Mouse (Mus musculus) forebrain, embryonic 11.5 days (tissue): ENCODE data around the gene Tspyl1. TPM values are rescaled to one million over a fixed set of nuclear protein-coding genes. Genes with fewer than 3 reads are reported as not detected.
A peak's percentile ranks its signal among the peaks of the same experiment; 100 is the strongest.
"Not testable (repeated sequence)": the region's sequence is repeated elsewhere in the genome, so short reads cannot be mapped to it uniquely, and the experiment has no call there.

ENCODE experiments used
- ATAC-seq: fragments of 200-750 bp; cut with Nextera tagmentation; replicated peaks from 2 replicates; pipeline ENCODE4 v1.8.0; 2017; ENCODE audit warnings: moderate TSS enrichment; ENCODE audit not compliant: low FRiP score
- DNase-seq: peaks from one replicate; pipeline ENCODE4 v3.0.0-alpha.2; 2017; ENCODE audit warnings: low spot score
- H3K27ac ChIP-seq: fragments of 300-500 bp; sonication (generic); 2 replicates; pipeline ENCODE4 v1.5.1; 2014; ENCODE audit warnings: low read depth, low read length
- H3K27me3 ChIP-seq: fragments of 300-500 bp; sonication (generic); 2 replicates; pipeline ENCODE4 v1.6.1; 2014; ENCODE audit warnings: mild to moderate bottlenecking, low read length, mixed read lengths; ENCODE audit not compliant: control insufficient read depth, insufficient read depth
- H3K36me3 ChIP-seq: fragments of 300-500 bp; sonication (generic); 2 replicates; pipeline ENCODE4 v1.6.1; 2014; ENCODE audit warnings: mild to moderate bottlenecking, low read length, moderate library complexity, mixed read lengths; ENCODE audit not compliant: control insufficient read depth, insufficient read depth
- H3K4me1 ChIP-seq: fragments of 300-500 bp; sonication (generic); replicated peaks from 2 replicates; pipeline ENCODE4 v1.6.1; 2014; ENCODE audit warnings: low read length, mixed read lengths; ENCODE audit not compliant: control insufficient read depth, insufficient read depth
- H3K4me2 ChIP-seq: fragments of 300-500 bp; sonication (generic); 2 replicates; pipeline ENCODE4 v1.6.1; 2014; ENCODE audit warnings: low read depth, mild to moderate bottlenecking, low read length, moderate library complexity, mixed read lengths; ENCODE audit not compliant: severe bottlenecking
- H3K4me3 ChIP-seq: fragments of 300-500 bp; sonication (generic); 2 replicates; pipeline ENCODE4 v1.5.1; 2014; ENCODE audit warnings: low read depth, low read length
- H3K9ac ChIP-seq: fragments of 300-500 bp; sonication (generic); 2 replicates; pipeline ENCODE4 v1.6.1; 2014; ENCODE audit warnings: low read length
- H3K9me3 ChIP-seq: fragments of 300-500 bp; sonication (generic); 2 replicates; pipeline ENCODE4 v1.6.1; 2016; ENCODE audit warnings: low read length, mixed read lengths; ENCODE audit not compliant: control insufficient read depth
- WGBS: fragments of 180-500 bp; shearing (Covaris S2); extraction: QIAGEN DNeasy Blood & Tissue Kit; methylation state at CpG from one replicate; pipeline ENCODE4 v1.1.7; 2014; 5-methylcytosine and 5-hydroxymethylcytosine counted together
- polyA plus RNA-seq: library from polyadenylated mRNA; unstranded; fragments of >200 nt; fragmentation: Nextera tagmentation; extraction: Ambion mirVana; gene quantifications from 2 replicates; pipeline ENCODE4 v1.2.1, GENCODE M21; 2014

Gene Tspyl1
- polyA plus RNA-seq, 1 experiment from 2014 or later: 68.6 TPM

DNA sequence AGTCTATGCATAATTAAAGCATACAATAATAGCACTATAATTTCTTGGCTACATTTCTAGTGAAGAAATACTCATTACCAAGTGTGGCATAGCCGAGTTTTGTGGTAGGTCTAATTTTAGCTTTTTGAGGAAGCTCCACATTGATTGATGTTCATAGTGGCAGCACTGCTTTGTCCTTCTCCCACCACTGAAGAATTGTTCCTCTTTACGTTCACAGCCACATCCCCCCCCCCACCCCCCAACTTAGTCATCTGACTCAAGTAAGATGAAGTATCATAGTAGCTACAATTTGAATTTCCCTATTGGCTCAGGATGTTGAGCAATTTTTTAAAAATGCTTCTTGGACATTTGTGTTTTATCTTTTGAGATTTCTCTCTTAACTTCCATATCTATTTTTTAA is 32.4 kb upstream of the Tspyl1 start:
- Histone ChIP-seq H3K36me3 (no peaks in the 10 kb centered on the region), H3K27ac (no peak overlapping the region), H3K9ac (no peak overlapping the region), H3K9me3 (no peaks in the 10 kb centered on the region), H3K4me1 (no peaks in the 10 kb centered on the region), H3K4me3 (no peak overlapping the region), H3K4me2 (no peak overlapping the region), H3K27me3 (no peaks in the 10 kb centered on the region)
- no peak for DNase-seq
- ATAC-seq: no peak
- WGBS: 76% methylated on average over 2 of the region's 2 CpGs

DNA sequence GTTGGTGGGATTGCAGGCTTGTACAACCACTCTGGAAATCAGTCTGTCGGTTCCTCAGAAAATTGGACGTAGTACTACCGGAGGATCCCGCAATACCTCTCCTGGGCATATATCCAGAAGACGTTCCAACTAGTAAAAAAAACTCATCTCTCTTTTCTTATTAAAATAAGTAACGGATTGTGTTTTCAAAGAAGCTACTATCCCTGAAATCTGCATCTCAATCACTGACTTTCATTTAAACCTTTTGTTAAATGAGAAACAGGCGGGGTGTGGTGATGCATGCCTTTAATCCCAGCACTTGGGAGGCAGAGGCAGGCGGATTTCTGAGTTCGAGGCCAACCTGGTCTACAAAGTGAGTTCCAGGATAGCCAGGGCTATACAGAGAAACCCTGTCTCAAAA is 29.2 kb upstream of the Tspyl1 start:
- not testable (repeated sequence) for H3K36me3 ChIP-seq, H3K9ac ChIP-seq, ATAC-seq, H3K27me3 ChIP-seq, H3K4me3 ChIP-seq, H3K9me3 ChIP-seq, H3K4me2 ChIP-seq, H3K27ac ChIP-seq, DNase-seq, H3K4me1 ChIP-seq
- WGBS: 90% methylated on average over 9 of the region's 9 CpGs

DNA sequence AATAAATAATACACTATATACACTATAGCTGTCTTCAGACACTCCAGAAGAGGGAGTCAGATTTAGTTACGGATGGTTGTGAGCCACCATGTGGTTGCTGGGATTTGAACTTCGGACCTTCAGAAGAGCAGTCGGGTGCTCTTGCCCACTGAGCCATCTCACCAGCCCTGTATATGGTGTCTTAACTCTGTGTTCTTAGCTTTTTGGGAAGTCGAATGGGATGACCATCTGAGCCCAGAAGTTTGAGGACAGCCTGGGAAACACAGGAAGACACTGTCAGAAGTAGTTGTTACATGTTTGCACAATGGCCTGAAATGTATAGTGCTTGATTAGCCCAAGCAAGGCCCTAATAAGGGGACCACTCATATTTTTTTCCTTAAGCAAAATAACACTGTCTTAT is 16.9 kb upstream of the Tspyl1 start:
- no peaks in the 10 kb centered on the region for H3K9me3 ChIP-seq
- H3K36me3 ChIP-seq: no peaks in the 10 kb centered on the region
- DNase-seq: no peak
- no peak overlapping the region for H3K4me2 ChIP-seq
- WGBS: 88% methylated on average over 4 of the region's 4 CpGs
- no peak overlapping the region for H3K4me3 ChIP-seq
- ATAC-seq: no peak
- no peaks in the 10 kb centered on the region for H3K27me3 ChIP-seq
- no peak overlapping the region for H3K27ac ChIP-seq
- H3K4me1 ChIP-seq: no peaks in the 10 kb centered on the region
- H3K9ac ChIP-seq: no peak overlapping the region

DNA sequence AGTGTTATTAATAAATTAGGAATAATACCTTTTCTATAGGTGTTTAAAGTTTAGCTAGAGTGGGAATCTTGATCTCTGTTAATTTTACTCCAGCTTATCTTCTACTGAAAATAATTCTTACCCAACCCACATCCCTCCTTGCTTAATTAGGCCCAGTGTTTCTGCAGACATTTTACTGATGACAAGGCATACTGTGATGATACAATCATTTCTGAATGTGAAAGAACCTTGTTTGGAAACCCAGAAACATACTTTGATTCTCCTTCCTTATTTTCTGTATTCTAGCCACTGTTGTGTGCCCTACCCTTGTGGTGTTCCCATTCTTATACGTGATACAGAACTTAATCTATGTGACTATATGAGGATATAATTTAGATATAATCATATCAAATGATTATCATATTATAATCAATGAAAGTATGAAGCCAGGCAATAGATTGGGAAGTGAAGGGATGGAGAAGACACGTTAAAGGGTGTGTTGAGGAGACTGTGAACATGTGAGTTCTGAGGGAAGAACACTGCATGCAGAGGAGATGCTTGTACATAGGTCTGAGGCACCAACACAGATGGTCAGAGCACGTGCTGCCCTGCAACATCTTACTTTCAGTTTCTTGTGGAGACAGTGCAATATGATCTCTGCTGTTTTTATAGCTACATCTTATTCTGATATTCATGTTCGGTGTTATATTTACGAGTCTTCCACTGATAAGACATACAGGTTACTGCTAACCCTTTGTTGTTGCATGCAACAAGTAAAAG is 14.5 kb upstream of the Tspyl1 start:
- no peak overlapping the region for H3K4me3 ChIP-seq
- no peak overlapping the region for H3K9ac ChIP-seq
- no peak overlapping the region for H3K4me2 ChIP-seq
- H3K4me1 ChIP-seq: no peaks in the 10 kb centered on the region
- H3K9me3 ChIP-seq: no peaks in the 10 kb centered on the region
- ATAC-seq (no peak), DNase-seq (no peak)
- WGBS: 74% methylated on average over 5 of the region's 5 CpGs
- H3K36me3 ChIP-seq: no peaks in the 10 kb centered on the region
- no peaks in the 10 kb centered on the region for H3K27me3 ChIP-seq
- H3K27ac ChIP-seq: no peak overlapping the region

DNA sequence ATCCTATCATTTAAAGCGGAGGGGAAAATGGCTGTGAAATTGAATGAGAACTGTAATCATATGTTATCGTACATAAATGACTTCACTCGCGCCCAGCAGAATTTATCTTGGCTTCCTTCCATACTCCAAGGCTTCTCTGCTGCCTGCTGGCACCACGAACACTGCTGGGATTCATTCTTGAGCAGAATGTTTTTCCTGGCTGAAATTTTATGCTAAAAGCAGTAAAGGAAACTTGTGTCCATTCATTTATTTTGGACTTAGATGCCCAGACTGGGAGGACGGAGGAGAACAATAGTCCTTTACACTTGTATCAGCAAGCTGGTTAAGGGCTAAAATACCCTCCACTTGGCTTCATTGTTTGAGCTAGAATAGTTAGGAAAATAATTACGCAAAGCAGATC is 10.3 kb upstream of the Tspyl1 start:
- WGBS: 67% methylated on average over 7 of the region's 7 CpGs
- no peak overlapping the region for H3K27ac ChIP-seq
- DNase-seq (no peak), ATAC-seq (no peak)
- no peak overlapping the region for H3K4me3 ChIP-seq
- H3K27me3 ChIP-seq: no peaks in the 10 kb centered on the region
- no peak overlapping the region for H3K9ac ChIP-seq
- H3K4me2 ChIP-seq: no peak overlapping the region
- H3K9me3 ChIP-seq: no peaks in the 10 kb centered on the region
- H3K4me1 ChIP-seq: no peaks in the 10 kb centered on the region
- no peaks in the 10 kb centered on the region for H3K36me3 ChIP-seq

DNA sequence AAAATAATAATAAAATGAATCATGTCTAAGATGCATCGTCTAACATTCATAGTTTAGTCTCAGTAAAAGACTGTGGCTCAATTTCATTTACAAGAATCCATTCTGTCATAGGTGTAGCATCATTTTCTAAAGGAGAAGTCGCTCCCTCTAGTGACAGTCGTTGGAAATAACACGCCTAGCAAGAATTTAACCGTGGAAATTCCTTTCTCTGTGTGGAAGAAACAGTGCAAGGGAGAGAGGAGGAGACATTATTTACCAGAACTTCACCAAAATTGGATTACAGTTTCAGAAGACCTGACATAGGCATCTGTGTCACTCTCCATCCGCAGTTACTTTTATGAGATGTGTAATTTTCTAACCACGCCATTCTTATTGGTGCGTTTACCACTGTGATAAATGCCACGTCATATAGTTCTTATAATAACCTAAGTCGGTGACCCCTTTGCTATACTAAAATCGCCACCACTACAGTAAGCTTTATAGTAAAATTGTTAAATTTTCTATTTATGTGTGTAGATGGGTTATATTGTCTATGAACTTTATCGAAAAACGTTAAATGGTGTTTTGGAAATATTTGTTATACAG is 1.3 kb upstream of the Tspyl1 start:
- Histone ChIP-seq H3K27me3 (no peaks in the 10 kb centered on the region), H3K36me3 (no peaks in the 10 kb centered on the region), H3K9me3 (no peaks in the 10 kb centered on the region), H3K4me3 (no peak overlapping the region), H3K4me2 (peak overlapping the region; percentile 43), H3K4me1 (peaks cover 5% of the 10 kb centered on the region), H3K27ac (no peak overlapping the region), H3K9ac (no peak overlapping the region; the same call in 1 of the 2 replicates)
- WGBS: 31% methylated on average over 13 of the region's 13 CpGs
- peak; percentile 8; the same call in 1 of the 2 replicates for ATAC-seq
- DNase-seq: peak; percentile 59

DNA sequence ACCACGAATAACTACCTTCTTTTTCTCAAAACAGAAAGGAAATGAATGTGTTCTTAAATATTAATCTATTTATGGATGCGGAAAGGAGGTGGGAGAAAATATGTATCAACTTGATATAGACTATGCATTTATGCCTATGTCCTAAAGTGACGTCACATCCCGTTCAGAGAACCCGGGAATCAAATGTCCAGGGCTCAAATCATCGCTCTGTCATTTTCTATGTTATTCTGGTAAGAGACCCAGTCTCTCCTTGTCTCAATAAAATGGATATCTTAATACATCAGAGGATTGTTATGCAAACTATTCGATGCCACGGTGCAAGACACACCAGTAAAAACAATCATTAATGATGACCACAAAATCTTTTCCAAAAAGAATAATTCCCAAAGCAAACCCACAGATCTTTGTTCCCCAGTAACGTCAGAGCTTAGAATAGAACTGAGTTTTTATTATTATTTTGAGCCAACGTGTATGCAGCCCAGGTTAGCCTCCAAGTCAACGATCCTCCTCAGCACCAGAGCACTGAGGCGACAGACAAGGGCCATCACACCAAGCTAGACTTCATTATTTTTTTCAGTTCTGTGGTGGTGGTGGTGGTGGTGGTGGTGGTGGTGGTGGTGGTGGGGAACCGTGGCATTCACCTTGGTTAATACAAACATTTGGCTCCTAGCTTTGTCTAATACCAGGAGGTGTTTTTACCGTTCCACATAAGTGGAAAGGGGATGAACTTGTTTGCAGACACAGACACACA is 604 bp upstream of the Tspyl1 start:
- peak; percentile 45 for ATAC-seq
- Histone ChIP-seq H3K9me3 (no peaks in the 10 kb centered on the region), H3K4me2 (peak overlapping the region; percentile 77)

DNA sequence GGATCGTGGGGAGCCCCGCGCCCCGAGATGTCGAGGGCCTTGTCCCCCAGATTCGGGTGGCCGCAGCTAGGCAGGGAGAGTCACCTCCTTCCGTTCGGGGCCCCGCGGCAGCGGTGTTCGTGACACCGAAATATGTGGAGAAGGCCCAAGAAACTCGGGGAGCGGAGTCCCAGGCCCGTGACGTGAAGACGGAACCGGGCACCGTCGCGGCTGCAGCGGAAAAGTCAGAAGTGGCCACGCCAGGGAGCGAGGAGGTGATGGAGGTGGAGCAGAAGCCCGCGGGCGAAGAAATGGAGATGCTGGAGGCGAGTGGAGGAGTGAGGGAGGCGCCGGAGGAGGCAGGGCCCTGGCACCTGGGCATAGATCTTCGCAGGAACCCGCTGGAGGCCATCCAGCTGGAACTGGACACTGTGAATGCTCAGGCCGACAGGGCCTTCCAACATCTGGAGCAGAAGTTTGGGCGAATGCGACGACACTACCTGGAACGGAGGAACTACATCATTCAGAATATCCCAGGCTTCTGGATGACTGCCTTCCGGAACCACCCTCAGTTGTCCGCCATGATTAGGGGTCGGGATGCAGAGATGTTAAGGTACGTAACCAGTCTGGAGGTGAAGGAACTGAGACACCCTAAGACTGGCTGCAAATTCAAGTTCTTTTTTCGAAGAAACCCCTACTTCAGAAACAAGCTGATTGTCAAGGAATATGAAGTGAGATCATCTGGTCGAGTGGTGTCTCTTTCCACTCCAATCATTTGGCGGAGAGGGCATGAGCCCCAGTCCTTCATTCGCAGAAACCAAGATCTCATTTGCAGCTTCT is 639 bp downstream of the Tspyl1 start:
- DNase-seq (no peak), ATAC-seq (peak; percentile 18)
- H3K4me2 ChIP-seq: peak overlapping the region; percentile 77
- 3% methylated on average over 47 of the region's 47 CpGs for WGBS
- H3K9me3 ChIP-seq: no peaks in the 10 kb centered on the region
- no peaks in the 10 kb centered on the region for H3K27me3 ChIP-seq
- H3K27ac ChIP-seq: no peak overlapping the region
- H3K4me1 ChIP-seq: peaks cover 5% of the 10 kb centered on the region
- H3K9ac ChIP-seq: peak overlapping the region; percentile 92
- H3K36me3 ChIP-seq: no peaks in the 10 kb centered on the region
- peak overlapping the region; percentile 95 for H3K4me3 ChIP-seq

More for the DNA sequence above, 604 bp upstream of the Tspyl1 start:
- Histone ChIP-seq H3K27ac (0 out of 2 replicates have a peak overlapping the region, but pooled peaks have one; percentile 1), H3K9ac (peak overlapping the region; percentile 92), H3K4me1 (peaks cover 5% of the 10 kb centered on the region), H3K36me3 (no peaks in the 10 kb centered on the region), H3K27me3 (no peaks in the 10 kb centered on the region), H3K4me3 (peak overlapping the region; percentile 95)
- WGBS: 24% methylated on average over 14 of the region's 14 CpGs
- DNase-seq: no peak
